Mouse (Mus musculus) embryonic facial prominence, embryonic 11.5 days (tissue): ENCODE data around the gene Nfib. TPM values are rescaled to one million over a fixed set of nuclear protein-coding genes. Genes with fewer than 3 reads are reported as not detected.
A peak's percentile ranks its signal among the peaks of the same experiment; 100 is the strongest.

Source experiments
- ATAC-seq: fragments of 200-750 bp; cut with Nextera tagmentation; replicated peaks from 2 replicates; pipeline ENCODE4 v1.8.0; 2017; ENCODE audit warnings: low read depth; ENCODE audit not compliant: insufficient number of reproducible peaks, low FRiP score, low TSS enrichment
- DNase-seq: peaks from one replicate; pipeline ENCODE4 v3.0.0-alpha.2; 2015; ENCODE audit warnings: low spot score
- H3K27ac ChIP-seq: fragments of 300-500 bp; sonication (generic); replicated peaks from 2 replicates; pipeline ENCODE4 v1.5.1; 2014; ENCODE audit warnings: mild to moderate bottlenecking, low read depth, low read length, control low read depth
- H3K27me3 ChIP-seq: fragments of 300-500 bp; sonication (generic); 2 replicates; pipeline ENCODE4 v1.6.1; 2014; ENCODE audit warnings: mild to moderate bottlenecking, low read length, moderate library complexity, mixed read lengths; ENCODE audit not compliant: control insufficient read depth, insufficient read depth
- H3K36me3 ChIP-seq: fragments of 300-500 bp; sonication (generic); replicated peaks from 2 replicates; pipeline ENCODE4 v1.6.1; 2014; ENCODE audit warnings: low read depth, mild to moderate bottlenecking, low read length, moderate library complexity, mixed read lengths; ENCODE audit not compliant: control insufficient read depth, insufficient read depth
- H3K4me1 ChIP-seq: fragments of 300-500 bp; sonication (generic); 2 replicates; pipeline ENCODE4 v1.6.1; 2014; ENCODE audit warnings: low read length, mixed read lengths; ENCODE audit not compliant: control insufficient read depth, insufficient read depth
- H3K4me2 ChIP-seq: fragments of 300-500 bp; sonication (generic); 2 replicates; pipeline ENCODE4 v1.6.1; 2014; ENCODE audit warnings: low read depth, mild to moderate bottlenecking, control low read depth, low read length, moderate library complexity
- H3K4me3 ChIP-seq: fragments of 300-500 bp; sonication (generic); 2 replicates; pipeline ENCODE4 v1.5.1; 2014; ENCODE audit warnings: low read depth, low read length, control low read depth
- H3K9ac ChIP-seq: fragments of 300-500 bp; sonication (generic); replicated peaks from 2 replicates; pipeline ENCODE4 v1.6.1; 2014; ENCODE audit warnings: mild to moderate bottlenecking, control low read depth, low read length
- H3K9me3 ChIP-seq: fragments of 300-500 bp; sonication (generic); replicated peaks from 2 replicates; pipeline ENCODE4 v1.6.1; 2016; ENCODE audit warnings: mild to moderate bottlenecking, low read length, inconsistent platforms, mixed read lengths; ENCODE audit not compliant: control insufficient read depth
- WGBS: fragments of 180-500 bp; shearing (Covaris S2); extraction: QIAGEN DNeasy Blood & Tissue Kit; methylation state at CpG from one replicate; pipeline ENCODE4 v1.1.7; 2014; 5-methylcytosine and 5-hydroxymethylcytosine counted together
- polyA plus RNA-seq: library from polyadenylated mRNA; unstranded; fragments of >200 nt; fragmentation: Nextera tagmentation; extraction: Ambion mirVana; gene quantifications from 2 replicates; pipeline ENCODE4 v1.2.1, GENCODE M21; 2014

The Nfib gene
- polyA plus RNA-seq, 1 experiment from 2014 or later: 30.9 TPM

DNA sequence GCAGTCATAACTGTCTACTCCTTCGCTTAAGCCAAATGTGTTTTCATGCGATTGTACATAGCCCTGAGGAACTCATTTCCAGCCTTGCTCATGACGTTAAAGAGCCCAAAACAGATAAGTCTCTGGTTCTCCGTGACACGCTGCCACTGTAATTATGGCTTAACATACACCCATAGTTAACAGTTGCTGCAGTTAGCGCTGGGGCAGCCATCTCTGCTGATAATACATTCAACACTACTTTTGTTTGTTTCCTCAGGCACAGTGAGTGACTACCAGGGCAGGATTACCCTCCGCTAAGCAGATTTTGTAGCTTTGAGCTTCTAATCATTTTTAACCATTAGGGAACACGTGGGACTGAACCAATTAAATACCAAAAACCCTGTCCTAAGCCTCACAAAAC, 17.5 kb upstream of the Nfib start:
- no peaks in the 10 kb centered on the region for H3K27me3 ChIP-seq
- DNase-seq (no peak), ATAC-seq (no peak)
- H3K4me1 ChIP-seq: 0 out of 2 replicates have a peak, but pooled peaks cover 2% of the 10 kb centered on the region
- H3K4me2 ChIP-seq: no peak overlapping the region
- H3K9me3 ChIP-seq: no peaks in the 10 kb centered on the region
- H3K9ac ChIP-seq: no peak overlapping the region
- H3K36me3 ChIP-seq: no peaks in the 10 kb centered on the region
- H3K4me3 ChIP-seq: no peak overlapping the region
- H3K27ac ChIP-seq: no peak overlapping the region
- WGBS: 78% methylated on average over 8 of the region's 8 CpGs

DNA sequence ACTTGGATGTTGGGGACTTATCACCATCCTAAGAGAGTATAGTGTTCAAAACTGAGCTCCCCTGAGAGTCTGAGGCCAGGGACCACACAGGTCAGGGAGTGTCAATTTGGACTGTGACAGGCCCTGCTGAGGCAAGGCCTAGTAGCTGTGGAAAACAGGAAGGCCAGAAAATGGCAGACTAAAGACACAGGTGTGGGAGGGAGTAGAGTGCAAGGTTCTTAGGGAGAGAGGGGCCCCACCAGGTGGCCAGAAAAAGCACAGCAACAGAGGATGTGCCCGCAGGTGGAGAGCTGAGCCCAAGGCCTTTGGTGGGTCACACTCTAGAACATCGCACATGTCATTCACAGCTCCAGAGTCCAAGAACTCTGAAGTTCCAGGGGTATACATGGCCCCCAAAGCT, 10.3 kb upstream of the Nfib start:
- no peaks in the 10 kb centered on the region for H3K4me1 ChIP-seq
- H3K9ac ChIP-seq: no peak overlapping the region
- H3K27me3 ChIP-seq: no peaks in the 10 kb centered on the region
- no peaks in the 10 kb centered on the region for H3K36me3 ChIP-seq
- no peak overlapping the region for H3K4me3 ChIP-seq
- H3K9me3 ChIP-seq: no peaks in the 10 kb centered on the region
- 87% methylated on average over 2 of the region's 2 CpGs for WGBS
- DNase-seq (no peak), ATAC-seq (no peak)
- no peak overlapping the region for H3K4me2 ChIP-seq
- no peak overlapping the region for H3K27ac ChIP-seq

DNA sequence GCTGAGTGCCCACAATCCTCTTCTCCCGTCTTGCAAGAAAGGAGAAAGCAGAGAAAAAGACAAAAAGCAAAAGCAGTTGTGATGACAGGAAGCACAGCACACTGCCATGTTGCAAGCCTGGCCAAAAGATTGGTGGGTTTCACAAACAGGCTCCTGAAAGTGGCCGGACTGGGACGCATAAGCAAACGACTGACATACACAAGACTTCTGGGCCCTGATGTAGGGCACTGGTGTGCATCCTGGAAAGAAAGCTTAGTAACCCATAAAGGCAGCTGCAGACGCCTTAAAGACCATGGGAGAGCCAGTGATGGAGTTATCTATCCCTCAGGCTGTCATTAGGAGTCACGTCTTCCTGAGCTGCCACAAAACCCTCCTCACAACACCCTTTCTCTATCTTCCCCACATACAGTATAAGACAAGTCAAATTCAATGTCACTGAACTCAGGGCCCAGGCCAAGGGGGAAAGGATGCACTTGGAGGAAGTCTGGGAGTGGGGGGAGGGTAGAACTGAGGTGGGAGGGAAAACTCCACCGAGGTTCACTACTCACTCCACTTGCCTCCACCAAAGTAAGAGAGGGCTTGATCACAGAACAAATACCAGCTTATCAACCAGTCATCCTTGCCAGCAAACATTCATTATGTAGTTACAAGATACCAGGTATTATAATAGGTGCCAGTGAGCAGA, 6.2 kb upstream of the Nfib start:
- no peaks in the 10 kb centered on the region for H3K36me3 ChIP-seq
- WGBS: 81% methylated on average over 7 of the region's 7 CpGs
- H3K9me3 ChIP-seq: no peaks in the 10 kb centered on the region
- H3K27me3 ChIP-seq: no peaks in the 10 kb centered on the region
- no peak overlapping the region for H3K4me3 ChIP-seq
- H3K9ac ChIP-seq: no peak overlapping the region
- H3K4me1 ChIP-seq: no peaks in the 10 kb centered on the region
- H3K27ac ChIP-seq: no peak overlapping the region
- DNase-seq (no peak), ATAC-seq (no peak)
- no peak overlapping the region for H3K4me2 ChIP-seq

DNA sequence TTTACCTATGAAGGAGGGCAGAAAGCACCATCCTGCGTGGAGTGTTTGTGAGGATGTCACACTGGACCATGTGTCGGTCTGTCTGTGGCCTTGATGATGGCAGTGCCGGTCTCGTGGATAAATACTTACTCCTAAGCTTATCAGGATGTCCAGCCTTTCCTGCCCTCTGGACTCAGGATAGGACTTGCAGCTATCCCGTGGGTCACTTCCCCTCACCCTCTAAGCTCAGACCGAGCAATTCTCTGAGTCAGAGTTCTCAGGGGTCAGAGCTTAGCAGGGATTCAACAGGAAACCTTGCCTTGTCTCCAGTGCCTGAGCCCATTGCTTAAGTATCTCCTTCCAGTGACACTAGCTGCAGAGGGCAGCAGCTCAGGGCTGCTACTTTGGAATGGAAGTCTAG, 4.1 kb upstream of the Nfib start:
- no peak for DNase-seq
- no peak overlapping the region for H3K4me2 ChIP-seq
- H3K27me3 ChIP-seq: no peaks in the 10 kb centered on the region
- H3K4me3 ChIP-seq: no peak overlapping the region
- no peaks in the 10 kb centered on the region for H3K36me3 ChIP-seq
- H3K4me1 ChIP-seq: no peaks in the 10 kb centered on the region
- no peaks in the 10 kb centered on the region for H3K9me3 ChIP-seq
- no peak for ATAC-seq
- H3K9ac ChIP-seq: no peak overlapping the region
- WGBS: 62% methylated on average over 6 of the region's 6 CpGs
- no peak overlapping the region for H3K27ac ChIP-seq

DNA sequence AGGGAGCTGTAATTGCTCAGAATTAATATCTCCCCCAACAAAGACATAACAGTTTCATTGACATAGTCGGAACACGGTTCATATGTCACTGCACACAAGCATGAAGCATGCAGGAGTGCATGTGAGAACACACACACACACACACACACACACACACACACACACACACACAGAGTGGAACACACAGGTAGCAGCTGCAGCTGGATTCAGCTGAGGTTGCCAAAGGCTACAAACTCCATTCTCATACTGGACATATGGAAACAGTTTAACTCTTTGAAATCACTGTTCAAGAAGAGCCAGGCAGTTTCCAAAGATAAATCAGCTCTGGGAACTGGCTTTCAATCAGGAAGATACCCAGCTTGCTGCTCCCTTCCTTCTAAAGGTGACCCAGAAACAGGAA, 462 bp upstream of the Nfib start:
- no peak overlapping the region for H3K9ac ChIP-seq
- peak overlapping the region; percentile 22; the same call in 1 of the 2 replicates for H3K27ac ChIP-seq
- H3K36me3 ChIP-seq: no peaks in the 10 kb centered on the region
- no peak overlapping the region for H3K4me3 ChIP-seq
- no peak overlapping the region for H3K4me2 ChIP-seq
- no peaks in the 10 kb centered on the region for H3K9me3 ChIP-seq
- H3K27me3 ChIP-seq: no peaks in the 10 kb centered on the region
- WGBS: 32% methylated on average over 2 of the region's 2 CpGs
- no peaks in the 10 kb centered on the region for H3K4me1 ChIP-seq
- ATAC-seq (0 out of 2 replicates have a peak, but pooled peaks have one; percentile 58), DNase-seq (peak; percentile 77)

DNA sequence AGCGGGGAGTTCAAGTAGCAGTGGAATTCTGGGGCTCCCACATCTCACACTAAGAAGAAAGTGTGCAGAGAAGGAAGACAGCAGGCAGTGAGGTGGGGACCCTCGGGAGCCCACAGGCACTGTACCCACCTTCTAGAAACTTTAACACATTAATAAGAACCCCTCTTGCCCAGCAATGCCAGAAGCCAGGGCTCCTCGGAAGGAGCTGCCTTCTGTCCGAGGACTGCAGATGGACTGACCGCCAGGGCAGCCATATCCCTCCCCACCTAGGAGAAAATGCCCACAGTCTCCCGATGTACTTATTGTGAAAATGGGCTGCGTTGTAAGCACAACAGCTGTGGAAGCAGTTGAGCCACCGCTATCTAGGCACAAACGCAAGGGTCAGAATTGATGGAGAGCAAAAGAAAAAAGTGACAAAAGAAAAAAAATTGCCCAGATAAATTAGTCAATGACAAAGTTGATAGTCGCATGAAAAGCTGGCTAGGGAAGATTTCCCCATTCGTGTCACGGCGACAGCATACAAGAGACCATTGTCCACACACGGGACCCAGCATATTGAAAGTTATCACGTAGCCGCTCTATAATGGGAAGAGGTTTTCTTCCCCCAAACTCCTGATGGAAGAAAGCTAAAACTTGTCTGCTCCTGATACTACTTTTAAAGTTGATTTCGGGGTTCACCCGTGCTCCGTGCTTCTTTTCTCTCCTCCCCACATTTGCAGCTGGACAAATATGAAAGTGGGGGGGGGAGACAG, 1.3 kb downstream of the Nfib start:
- Histone ChIP-seq H3K4me1 (no peaks in the 10 kb centered on the region), H3K36me3 (no peaks in the 10 kb centered on the region), H3K9me3 (no peaks in the 10 kb centered on the region), H3K4me2 (peak overlapping the region; percentile 1; the same call in 1 of the 2 replicates), H3K27ac (0 out of 2 replicates have a peak overlapping the region, but pooled peaks have one; percentile 9), H3K27me3 (no peaks in the 10 kb centered on the region), H3K9ac (no peak overlapping the region), H3K4me3 (no peak overlapping the region)
- DNase-seq (no peak), ATAC-seq (no peak)
- WGBS: 72% methylated on average over 19 of the region's 19 CpGs

DNA sequence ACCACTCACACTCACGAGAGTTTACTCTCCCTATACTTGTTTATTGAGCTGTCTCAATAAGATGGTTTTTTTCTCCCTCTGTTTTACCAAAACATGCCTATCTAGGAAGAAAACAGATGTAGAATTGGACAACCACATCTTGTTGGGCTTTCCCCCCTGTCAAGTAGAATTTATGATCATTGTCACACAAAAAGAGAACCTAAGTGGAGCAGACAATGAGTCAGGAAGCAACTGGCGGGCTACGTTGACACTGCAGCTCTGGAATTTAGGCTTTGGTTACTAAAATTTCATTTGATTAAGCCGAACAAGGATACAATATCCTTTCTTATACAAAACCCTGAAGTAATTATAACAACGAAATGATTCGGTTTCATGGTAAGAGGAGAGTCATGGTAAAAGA, 2.7 kb downstream of the Nfib start:
- Histone ChIP-seq H3K4me1 (no peaks in the 10 kb centered on the region), H3K9ac (no peak overlapping the region), H3K9me3 (no peaks in the 10 kb centered on the region), H3K4me2 (no peak overlapping the region), H3K36me3 (no peaks in the 10 kb centered on the region), H3K4me3 (no peak overlapping the region), H3K27me3 (no peaks in the 10 kb centered on the region), H3K27ac (no peak overlapping the region)
- 38% methylated on average over 6 of the region's 6 CpGs for WGBS
- no peak for DNase-seq
- no peak for ATAC-seq

DNA sequence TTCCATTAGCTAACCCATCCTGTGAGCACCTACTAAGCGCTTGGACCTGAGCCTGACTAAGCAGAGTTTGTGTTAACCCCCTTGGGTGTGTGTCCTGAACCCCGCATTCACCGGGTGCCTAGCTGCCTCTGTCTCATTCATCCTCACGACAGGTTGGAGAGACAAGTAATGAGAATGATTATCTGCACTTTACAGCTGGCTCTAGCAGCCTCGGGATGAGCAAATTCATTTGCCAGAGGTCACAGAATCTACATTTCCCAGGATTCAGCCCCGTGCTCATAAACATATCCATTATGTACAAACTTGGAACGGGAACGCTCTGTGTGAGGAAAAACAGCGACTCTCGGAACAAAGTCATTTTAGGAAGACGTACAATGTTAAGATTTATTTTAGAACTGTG, 6.0 kb downstream of the Nfib start:
- Histone ChIP-seq H3K4me1 (no peaks in the 10 kb centered on the region), H3K27ac (no peak overlapping the region), H3K27me3 (no peaks in the 10 kb centered on the region), H3K4me3 (no peak overlapping the region), H3K9me3 (no peaks in the 10 kb centered on the region), H3K36me3 (no peaks in the 10 kb centered on the region), H3K4me2 (no peak overlapping the region), H3K9ac (no peak overlapping the region)
- no peak for DNase-seq
- 76% methylated on average over 11 of the region's 11 CpGs for WGBS
- no peak for ATAC-seq
